Mouse (Mus musculus) stomach, postnatal 0 days (tissue): ENCODE data around the gene Gm773. TPM values are rescaled to one million over a fixed set of nuclear protein-coding genes. Genes with fewer than 3 reads are reported as not detected.
"Not testable (repeated sequence)": the region's sequence is repeated elsewhere in the genome, so short reads cannot be mapped to it uniquely, and the experiment has no call there.

Source experiments
- ATAC-seq: fragments of 200-750 bp; cut with Nextera tagmentation; 2 replicates; pipeline ENCODE4 v1.8.0; 2017; ENCODE audit not compliant: low FRiP score, low TSS enrichment
- DNase-seq: peaks from one replicate; pipeline ENCODE4 v3.0.0-alpha.2; 2016; ENCODE audit warnings: low spot score
- H3K27ac ChIP-seq: fragments of 300-500 bp; sonication (generic); replicated peaks from 2 replicates; pipeline ENCODE4 v1.5.1; 2014; ENCODE audit warnings: mild to moderate bottlenecking, control low read depth
- H3K27me3 ChIP-seq: fragments of 300-500 bp; sonication (generic); 2 replicates; pipeline ENCODE4 v1.6.1; 2014; ENCODE audit warnings: low read length; ENCODE audit not compliant: control insufficient read depth, insufficient read depth
- H3K36me3 ChIP-seq: fragments of 300-500 bp; sonication (generic); 2 replicates; pipeline ENCODE4 v1.6.1; 2014; ENCODE audit warnings: low read length, mixed read lengths; ENCODE audit not compliant: control insufficient read depth, insufficient read depth
- H3K4me1 ChIP-seq: fragments of 300-500 bp; sonication (generic); replicated peaks from 2 replicates; pipeline ENCODE4 v1.6.1; 2014; ENCODE audit warnings: antibody characterized with exemption; ENCODE audit not compliant: control insufficient read depth, insufficient read depth
- H3K4me2 ChIP-seq: fragments of 300-500 bp; sonication (generic); replicated peaks from 2 replicates; pipeline ENCODE4 v1.6.1; 2014; ENCODE audit warnings: low read depth, mild to moderate bottlenecking, control low read depth, moderate library complexity
- H3K4me3 ChIP-seq: fragments of 300-500 bp; sonication (generic); 2 replicates; pipeline ENCODE4 v1.5.1; 2014; ENCODE audit warnings: low read depth, low read length, control low read depth
- H3K9ac ChIP-seq: fragments of 300-500 bp; sonication (generic); 2 replicates; pipeline ENCODE4 v1.6.1; 2014; ENCODE audit warnings: mild to moderate bottlenecking, low read length, control low read depth, mixed read lengths
- H3K9me3 ChIP-seq: fragments of 300-500 bp; sonication (generic); 2 replicates; pipeline ENCODE4 v1.6.1; 2016; ENCODE audit warnings: low read length; ENCODE audit not compliant: control insufficient read depth
- CTCF ChIP-seq: IDR thresholded peaks from 2 replicates; pipeline ENCODE4 v1.5.1; 2016; ENCODE audit warnings: antibody characterized with exemption, low read depth, mild to moderate bottlenecking, moderate library complexity
- EP300 ChIP-seq: optimal IDR thresholded peaks from 2 replicates; pipeline ENCODE3; 2016; ENCODE audit warnings: antibody characterized with exemption
- WGBS: fragments of 180-500 bp; shearing (Covaris S2); extraction: QIAGEN DNeasy Blood & Tissue Kit; methylation state at CpG from one replicate; pipeline ENCODE4 v1.1.7; 2014; 5-methylcytosine and 5-hydroxymethylcytosine counted together
- polyA plus RNA-seq: library from polyadenylated mRNA; unstranded; fragments of >200 nt; fragmentation: Nextera tagmentation; extraction: Ambion mirVana; gene quantifications from 2 replicates; pipeline ENCODE4 v1.2.1, GENCODE M21; 2015

Gm773 gene
- not detected in 2 replicates for polyA plus RNA-seq

DNA sequence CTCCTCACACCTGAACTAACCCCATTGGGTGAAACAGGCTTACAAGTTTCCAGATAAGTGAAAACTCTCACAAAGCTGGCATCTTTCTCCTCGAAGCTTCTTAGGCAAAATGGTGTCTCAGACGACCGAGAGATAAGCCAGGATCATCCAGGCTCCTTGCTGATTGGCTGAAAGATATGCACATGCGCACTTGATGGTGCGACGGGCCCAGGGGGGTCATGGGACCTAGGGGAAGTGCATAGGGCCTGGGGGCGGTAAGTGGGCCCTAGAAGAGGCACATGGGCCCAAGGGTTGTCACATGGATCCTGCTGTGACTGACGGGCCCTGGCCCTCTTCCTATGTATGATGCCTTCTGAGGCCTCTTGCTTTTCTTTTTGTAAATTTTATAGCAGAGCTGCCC lies at the start of gene Gm773:
Gene Gm773, minus strand, starts transcription at position 111 of the 400 bp plus-strand sequence.
- Histone ChIP-seq H3K27me3 (no peaks in the 10 kb centered on the region), H3K4me3 (no peak within 1 kb of the TSS), H3K9ac (no peak within 1 kb of the TSS), H3K4me1 (no peaks in the 10 kb centered on the region), H3K4me2 (no peak within 1 kb of the TSS), H3K9me3 (no peaks in the 10 kb centered on the region), H3K36me3 (no peaks in the 10 kb centered on the region), H3K27ac (no peak within 1 kb of the TSS)
- TF ChIP-seq EP300 (no peak), CTCF (no peak)
- 91% methylated on average over 8 of the region's 8 CpGs for WGBS
- ATAC-seq, result no peak
- DNase-seq, result no peak

DNA sequence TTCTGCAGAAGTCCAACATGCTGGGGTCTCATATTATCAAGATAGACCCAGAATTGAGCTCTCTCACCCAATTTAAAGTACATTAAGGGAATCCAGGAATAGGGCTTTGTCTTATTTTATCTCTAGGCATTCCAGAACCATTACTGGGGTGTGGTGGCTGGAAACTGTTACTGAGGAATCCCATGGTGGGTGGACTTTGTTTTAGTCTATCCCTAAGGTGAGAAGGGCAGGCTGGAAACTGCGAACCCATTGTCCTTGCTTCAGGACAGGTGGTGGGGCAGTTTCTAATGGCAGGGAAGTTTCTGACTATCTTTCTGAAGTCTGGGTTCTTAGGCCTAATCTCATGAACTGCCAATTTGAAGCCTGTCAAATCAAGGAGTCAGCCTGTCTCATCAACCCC lies 26.2 kb downstream of the Gm773 start:
- H3K27me3 ChIP-seq, H3K9me3 ChIP-seq, H3K36me3 ChIP-seq, H3K4me2 ChIP-seq, H3K27ac ChIP-seq, ATAC-seq, H3K4me1 ChIP-seq, H3K9ac ChIP-seq, H3K4me3 ChIP-seq, DNase-seq: not testable (repeated sequence)
- WGBS, result no CpG with 5 or more reads among the region's 1 CpGs

DNA sequence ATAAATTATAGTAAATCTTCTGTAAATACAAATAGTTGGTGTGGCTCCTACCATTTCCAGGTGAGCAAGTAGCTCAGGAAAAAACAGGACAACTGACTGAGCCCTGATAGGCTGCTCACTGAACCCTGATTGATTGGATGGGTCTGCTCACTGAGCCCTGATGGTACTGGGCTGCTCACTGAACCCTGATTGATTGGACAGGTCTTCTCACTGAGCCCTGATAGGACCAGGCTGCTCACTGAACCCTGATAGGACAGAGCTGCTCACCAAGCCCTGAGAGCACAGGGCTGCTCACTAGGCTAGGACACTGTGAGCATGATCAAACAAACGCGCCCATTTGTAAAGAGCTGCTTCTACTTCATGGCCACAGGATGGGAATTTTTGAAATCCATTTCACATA lies 61.3 kb downstream of the Gm773 start:
- 93% methylated on average over 2 of the region's 2 CpGs for WGBS
- Histone ChIP-seq H3K27ac (no peak overlapping the region), H3K4me1 (no peaks in the 10 kb centered on the region), H3K9ac (no peak overlapping the region), H3K4me3 (no peak overlapping the region), H3K9me3 (no peaks in the 10 kb centered on the region), H3K4me2 (no peak overlapping the region), H3K27me3 (no peaks in the 10 kb centered on the region), H3K36me3 (no peaks in the 10 kb centered on the region)
- TF ChIP-seq CTCF (no peak), EP300 (no peak)
- ATAC-seq, result no peak
- no peak for DNase-seq

Other genes with a start within 250 kb of the Gm773 start
- 1.2 and 2.1 TPM in 2 replicates for gene 3830403N18Rik, start 76.3 kb downstream of the Gm773 start, polyA plus RNA-seq
- gene Zfp449, start 133.5 kb upstream of the Gm773 start, polyA plus RNA-seq, result 2.1 and 2.3 TPM in 2 replicates
- gene Smim10l2a, start 161.7 kb upstream of the Gm773 start, polyA plus RNA-seq, result 2.1 and 2.5 TPM in 2 replicates
- 1.3 and 1.4 TPM in 2 replicates for gene Gm2174, start 235.1 kb upstream of the Gm773 start, polyA plus RNA-seq
- gene Ints6l, start 242.0 kb upstream of the Gm773 start, polyA plus RNA-seq, result 14.8 and 17.6 TPM in 2 replicates